Mouse (Mus musculus) kidney, embryonic 14.5 days (tissue): Measurements from ENCODE around the gene Nlgn1. TPM values are rescaled to one million over a fixed set of nuclear protein-coding genes. Genes with fewer than 3 reads are reported as not detected.

Experiments used
- ATAC-seq: fragments of 200-750 bp; cut with Nextera tagmentation; 2 replicates; pipeline ENCODE4 v1.8.0; 2017; ENCODE audit warnings: moderate number of reproducible peaks, mild to moderate bottlenecking, moderate TSS enrichment, moderate library complexity; ENCODE audit not compliant: low FRiP score, low TSS enrichment
- H3K27ac ChIP-seq: fragments of 300-500 bp; sonication (generic); 2 replicates; pipeline ENCODE4 v1.5.1; 2014; ENCODE audit warnings: low read depth, mild to moderate bottlenecking, low read length, moderate library complexity, mixed read lengths
- H3K27me3 ChIP-seq: fragments of 300-500 bp; sonication (generic); 2 replicates; pipeline ENCODE4 v1.6.1; 2014; ENCODE audit warnings: mild to moderate bottlenecking, low read length; ENCODE audit not compliant: control insufficient read depth, insufficient read depth
- H3K36me3 ChIP-seq: fragments of 300-500 bp; sonication (generic); 2 replicates; pipeline ENCODE4 v1.6.1; 2014; ENCODE audit warnings: low read length, mixed read lengths; ENCODE audit not compliant: control insufficient read depth, insufficient read depth
- H3K4me1 ChIP-seq: fragments of 300-500 bp; sonication (generic); 2 replicates; pipeline ENCODE4 v1.6.1; 2014; ENCODE audit warnings: low read length, mixed read lengths; ENCODE audit not compliant: control insufficient read depth, insufficient read depth
- H3K4me2 ChIP-seq: fragments of 300-500 bp; sonication (generic); replicated peaks from 2 replicates; pipeline ENCODE4 v1.6.1; 2014; ENCODE audit warnings: low read depth, mild to moderate bottlenecking, low read length
- H3K4me3 ChIP-seq: fragments of 300-500 bp; sonication (generic); 2 replicates; pipeline ENCODE4 v1.5.1; 2014; ENCODE audit warnings: mild to moderate bottlenecking, low read length
- H3K9ac ChIP-seq: fragments of 300-500 bp; sonication (generic); 2 replicates; pipeline ENCODE4 v1.6.1; 2014; ENCODE audit warnings: low read depth, mild to moderate bottlenecking, low read length, moderate library complexity
- H3K9me3 ChIP-seq: fragments of 300-500 bp; sonication (generic); 2 replicates; pipeline ENCODE4 v1.6.1; 2016; ENCODE audit warnings: low read length; ENCODE audit not compliant: control insufficient read depth
- WGBS: fragments of 180-500 bp; shearing (Covaris S2); extraction: QIAGEN DNeasy Blood & Tissue Kit; methylation state at CpG from one replicate; pipeline ENCODE4 v1.1.7; 2014; 5-methylcytosine and 5-hydroxymethylcytosine counted together
- polyA plus RNA-seq: library from polyadenylated mRNA; unstranded; fragments of >200 nt; fragmentation: Nextera tagmentation; extraction: Ambion mirVana; gene quantifications from 2 replicates; pipeline ENCODE4 v1.2.1, GENCODE M21; 2014

The Nlgn1 gene
- polyA plus RNA-seq, 1 experiment from 2014 or later: 1.5 TPM

DNA sequence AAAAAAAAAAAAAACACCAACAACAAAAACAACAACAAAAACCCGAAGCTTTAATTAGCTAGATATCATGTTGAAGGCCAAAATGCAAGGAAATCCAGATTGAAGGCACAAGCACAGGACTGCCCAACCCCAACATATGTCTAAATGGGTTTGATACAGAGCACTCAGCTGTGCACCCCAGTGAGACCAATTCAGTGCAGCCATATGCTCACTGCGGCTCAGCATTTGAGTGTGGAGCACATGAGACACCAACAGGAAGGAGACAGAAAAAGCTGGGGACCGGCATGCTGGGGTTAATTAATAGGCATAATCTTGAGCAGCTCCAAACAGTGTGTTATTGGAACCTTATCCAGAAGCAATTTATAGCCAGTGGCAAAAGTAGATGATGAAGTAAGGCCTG, 190.7 kb downstream of the Nlgn1 start:
- 87% methylated on average over 3 of the region's 3 CpGs for WGBS
- H3K27me3 ChIP-seq: no peaks in the 10 kb centered on the region
- H3K4me3 ChIP-seq: no peak overlapping the region
- no peak overlapping the region for H3K27ac ChIP-seq
- H3K9ac ChIP-seq: no peak overlapping the region
- no peak for ATAC-seq
- H3K4me1 ChIP-seq: no peaks in the 10 kb centered on the region
- no peaks in the 10 kb centered on the region for H3K9me3 ChIP-seq
- no peaks in the 10 kb centered on the region for H3K36me3 ChIP-seq
- no peak overlapping the region for H3K4me2 ChIP-seq

DNA sequence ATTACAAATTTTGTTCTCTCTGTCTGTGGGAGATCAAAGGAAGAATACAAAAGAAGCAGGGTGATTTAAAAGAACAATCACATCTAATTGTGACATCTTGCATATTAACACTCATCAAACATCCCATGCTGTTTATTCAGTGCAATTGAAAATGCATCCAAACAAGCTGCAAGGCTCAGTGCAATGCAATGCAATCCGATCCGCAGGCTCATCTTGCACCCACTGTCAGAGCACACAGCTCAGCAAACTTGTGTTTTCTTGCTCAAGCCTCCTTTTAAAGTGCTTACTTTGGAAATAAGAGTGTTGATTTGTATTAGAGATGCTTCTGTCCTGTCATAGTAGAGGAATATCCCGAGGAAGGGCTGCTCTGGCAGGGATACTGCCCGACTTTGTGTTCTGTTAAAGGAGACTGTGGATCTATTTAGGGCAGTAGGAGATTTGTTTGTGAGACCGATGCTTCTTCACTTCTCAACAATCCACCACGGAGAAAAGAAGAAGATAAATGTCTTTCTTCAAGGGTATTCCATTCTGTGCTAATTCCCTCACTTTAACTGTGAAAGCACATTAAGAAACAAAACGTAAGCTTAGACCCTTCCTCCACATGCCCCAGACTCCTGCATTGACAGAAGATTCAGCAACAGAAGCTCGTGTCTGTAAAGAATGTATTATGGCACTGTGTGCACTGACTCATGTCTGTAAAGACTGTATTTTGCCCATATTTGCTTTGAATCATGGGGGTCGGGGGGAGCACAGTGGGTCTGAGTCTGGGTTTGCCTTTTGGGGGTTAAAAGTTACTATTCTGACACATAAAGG, 197.2 kb downstream of the Nlgn1 start:
- ATAC-seq: no peak
- H3K4me2 ChIP-seq: no peak overlapping the region
- no peaks in the 10 kb centered on the region for H3K4me1 ChIP-seq
- no peak overlapping the region for H3K9ac ChIP-seq
- H3K36me3 ChIP-seq: no peaks in the 10 kb centered on the region
- H3K27ac ChIP-seq: no peak overlapping the region
- no peak overlapping the region for H3K4me3 ChIP-seq
- H3K27me3 ChIP-seq: no peaks in the 10 kb centered on the region
- WGBS: 32% methylated on average over 9 of the region's 9 CpGs
- no peaks in the 10 kb centered on the region for H3K9me3 ChIP-seq

DNA sequence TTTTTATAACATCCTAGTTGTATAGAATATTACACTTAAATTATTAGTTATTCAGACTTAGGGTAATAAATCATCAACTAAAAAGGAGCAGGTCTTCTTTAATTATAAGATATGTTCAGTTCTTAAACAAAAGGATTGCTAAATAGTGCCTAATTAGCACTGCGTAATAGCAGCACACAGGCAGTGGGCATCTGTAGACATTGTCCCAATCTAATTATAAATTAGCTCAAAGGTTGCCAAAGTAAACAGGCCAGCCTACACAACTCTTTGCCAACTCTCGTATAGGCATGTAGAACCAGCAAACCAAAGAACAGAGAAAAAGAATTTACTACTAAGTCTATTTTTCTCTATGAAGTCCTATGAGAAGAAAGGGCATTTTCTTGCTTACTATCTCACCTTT, 201.3 kb downstream of the Nlgn1 start:
- no peak for ATAC-seq
- WGBS: 81% methylated on average over 2 of the region's 2 CpGs
- Histone ChIP-seq H3K4me1 (no peaks in the 10 kb centered on the region), H3K4me3 (no peak overlapping the region), H3K4me2 (no peak overlapping the region), H3K27me3 (no peaks in the 10 kb centered on the region), H3K9me3 (no peaks in the 10 kb centered on the region), H3K9ac (no peak overlapping the region), H3K36me3 (no peaks in the 10 kb centered on the region), H3K27ac (no peak overlapping the region)

DNA sequence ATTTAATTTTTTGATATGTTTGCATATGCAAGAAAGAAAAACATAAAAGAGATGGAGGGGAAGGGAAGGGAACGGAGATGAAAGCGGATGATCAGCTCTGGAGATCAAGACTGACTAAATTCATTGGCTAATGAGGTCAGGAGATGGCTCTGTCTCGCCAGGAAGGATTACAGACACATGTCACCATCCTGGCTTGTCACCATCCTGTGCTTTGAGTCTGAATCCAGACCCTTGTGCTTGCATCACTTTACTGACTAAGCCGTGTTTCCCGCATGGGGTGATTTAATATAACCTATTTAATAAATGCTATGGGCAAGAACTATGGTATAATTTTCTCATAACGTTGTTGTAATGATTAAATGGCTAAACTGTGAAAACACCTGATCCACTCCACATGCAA, 202.8 kb downstream of the Nlgn1 start:
- ATAC-seq: no peak
- no peak overlapping the region for H3K4me3 ChIP-seq
- WGBS: 86% methylated on average over 6 of the region's 6 CpGs
- no peaks in the 10 kb centered on the region for H3K36me3 ChIP-seq
- no peak overlapping the region for H3K9ac ChIP-seq
- H3K27ac ChIP-seq: no peak overlapping the region
- no peaks in the 10 kb centered on the region for H3K27me3 ChIP-seq
- H3K9me3 ChIP-seq: no peaks in the 10 kb centered on the region
- no peaks in the 10 kb centered on the region for H3K4me1 ChIP-seq
- H3K4me2 ChIP-seq: no peak overlapping the region

DNA sequence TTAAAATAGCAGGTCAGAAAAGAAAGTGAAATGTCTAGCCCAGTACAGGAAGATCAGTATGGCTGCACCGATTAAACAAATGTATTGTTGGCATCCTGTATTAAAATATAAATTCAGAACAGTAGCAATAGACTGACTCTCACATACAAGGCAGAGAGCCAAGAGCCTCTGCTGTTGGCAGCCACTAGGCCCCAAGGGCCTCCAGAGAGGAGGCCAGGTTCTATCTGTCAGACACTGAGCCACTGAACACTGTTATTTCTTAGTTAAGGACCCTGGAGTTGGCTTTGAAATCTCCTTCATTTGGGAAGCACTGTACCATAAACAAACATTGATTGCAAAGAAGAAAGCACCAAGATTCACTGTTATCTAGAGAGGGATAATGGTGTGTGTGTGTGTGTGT, 215.2 kb downstream of the Nlgn1 start:
- Histone ChIP-seq H3K4me3 (no peak overlapping the region), H3K4me1 (no peaks in the 10 kb centered on the region), H3K27ac (no peak overlapping the region), H3K4me2 (no peak overlapping the region), H3K27me3 (no peaks in the 10 kb centered on the region), H3K36me3 (no peaks in the 10 kb centered on the region), H3K9me3 (no peaks in the 10 kb centered on the region), H3K9ac (no peak overlapping the region)
- 96% methylated on average over 1 of the region's 1 CpGs for WGBS
- ATAC-seq: no peak

DNA sequence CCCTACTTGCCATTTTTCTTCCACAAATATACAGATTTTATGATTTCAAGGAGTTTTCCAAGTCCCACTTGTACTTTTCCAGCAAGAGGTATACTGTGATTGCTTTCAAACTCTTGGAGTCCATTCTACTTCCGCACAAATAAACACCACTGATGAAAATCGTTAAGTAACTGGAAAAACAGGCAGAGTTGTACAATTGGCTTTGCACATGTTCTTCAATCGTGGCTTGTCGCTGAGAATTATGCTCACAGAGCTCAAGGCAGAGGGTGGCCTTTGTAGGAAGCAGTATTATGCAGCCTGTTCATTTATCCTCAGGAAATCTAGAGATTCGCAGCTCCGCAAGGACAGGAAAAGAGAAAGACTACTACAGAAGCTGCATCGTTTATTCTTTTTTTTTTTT, 225.9 kb downstream of the Nlgn1 start:
- no peak overlapping the region for H3K4me3 ChIP-seq
- no peaks in the 10 kb centered on the region for H3K36me3 ChIP-seq
- 95% methylated on average over 7 of the region's 7 CpGs for whole genome bisulfite sequencing
- ATAC-seq: no peak
- H3K27me3 ChIP-seq: no peaks in the 10 kb centered on the region
- H3K27ac ChIP-seq: no peak overlapping the region
- no peak overlapping the region for H3K9ac ChIP-seq
- no peaks in the 10 kb centered on the region for H3K9me3 ChIP-seq
- no peak overlapping the region for H3K4me2 ChIP-seq
- no peaks in the 10 kb centered on the region for H3K4me1 ChIP-seq

DNA sequence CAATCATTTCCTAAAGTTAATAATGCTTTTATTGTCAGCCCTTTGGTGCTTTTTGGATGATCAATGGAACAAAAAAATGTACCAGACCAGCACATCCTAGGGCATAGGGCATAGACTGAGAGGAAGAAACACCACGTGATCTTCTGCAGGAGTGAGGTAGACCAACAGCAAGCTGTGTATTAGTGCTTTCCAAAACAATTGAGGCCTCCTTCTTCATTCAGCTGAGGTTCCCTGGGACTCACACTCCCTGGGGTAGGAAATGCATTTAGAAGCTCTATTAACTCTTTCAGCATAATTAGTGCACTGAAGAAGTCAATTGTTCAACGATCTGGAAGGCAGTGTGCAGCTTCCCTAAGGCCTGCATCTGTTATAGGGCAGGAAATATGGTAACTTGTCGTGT, 226.7 kb downstream of the Nlgn1 start:
- H3K27me3 ChIP-seq: no peaks in the 10 kb centered on the region
- H3K27ac ChIP-seq: no peak overlapping the region
- H3K36me3 ChIP-seq: no peaks in the 10 kb centered on the region
- H3K9ac ChIP-seq: no peak overlapping the region
- H3K4me3 ChIP-seq: no peak overlapping the region
- 70% methylated on average over 3 of the region's 3 CpGs for WGBS
- H3K9me3 ChIP-seq: no peaks in the 10 kb centered on the region
- no peaks in the 10 kb centered on the region for H3K4me1 ChIP-seq
- no peak for ATAC-seq
- no peak overlapping the region for H3K4me2 ChIP-seq

DNA sequence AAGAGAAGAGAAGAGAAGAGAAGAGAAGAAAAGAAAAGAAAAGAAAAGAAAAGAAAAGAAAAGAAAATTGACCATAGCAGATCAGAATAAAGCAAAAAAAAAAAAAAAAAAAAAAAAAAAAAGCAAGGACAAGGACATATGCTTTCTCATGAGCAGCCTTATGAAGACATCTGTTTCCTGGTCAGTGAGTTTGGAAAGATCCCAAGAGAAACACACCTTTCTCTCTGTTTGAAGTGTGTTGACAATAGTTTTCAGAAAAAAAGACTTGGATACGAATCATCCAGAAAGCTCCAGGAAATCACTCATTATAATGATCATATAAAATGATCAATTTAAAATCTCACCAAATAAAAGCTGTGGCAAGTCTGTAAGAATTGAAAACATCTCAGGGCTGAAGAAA, 230.0 kb downstream of the Nlgn1 start:
- Histone ChIP-seq H3K27me3 (no peaks in the 10 kb centered on the region), H3K9me3 (no peaks in the 10 kb centered on the region), H3K4me2 (no peak overlapping the region), H3K27ac (no peak overlapping the region), H3K9ac (no peak overlapping the region), H3K4me3 (no peak overlapping the region), H3K36me3 (no peaks in the 10 kb centered on the region), H3K4me1 (no peaks in the 10 kb centered on the region)
- no peak for ATAC-seq
- 46% methylated on average over 1 of the region's 1 CpGs for WGBS

DNA sequence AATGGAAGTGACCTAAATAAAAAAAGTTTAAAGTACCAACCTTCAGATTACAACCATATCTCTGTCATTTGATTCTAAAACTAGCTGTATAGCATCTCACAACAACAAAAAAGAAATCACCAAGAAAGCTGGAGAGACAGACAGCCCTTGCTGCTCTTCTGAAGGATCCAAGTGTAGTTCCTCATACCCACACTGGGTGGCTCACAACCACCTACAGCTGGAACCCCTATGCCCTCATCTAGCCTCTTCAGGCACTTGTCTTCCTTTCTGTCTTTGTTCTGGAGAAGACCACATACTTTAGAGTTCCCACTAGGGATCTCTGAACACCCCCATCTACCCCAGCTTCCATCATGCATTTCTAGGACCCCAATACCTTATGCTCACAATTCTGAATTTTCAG, 236.7 kb downstream of the Nlgn1 start:
- Histone ChIP-seq H3K27ac (no peak overlapping the region), H3K36me3 (no peaks in the 10 kb centered on the region), H3K4me2 (no peak overlapping the region), H3K4me3 (no peak overlapping the region), H3K27me3 (no peaks in the 10 kb centered on the region), H3K9ac (no peak overlapping the region), H3K4me1 (no peaks in the 10 kb centered on the region), H3K9me3 (no peaks in the 10 kb centered on the region)
- ATAC-seq: no peak
